Mouse (Mus musculus) MEL (cell line): Measurements from ENCODE around the gene Kcnmb4.

Source experiments
- CTCF ChIP-seq, 3 experiments: IDR thresholded peaks in 2 of 3; conservative IDR thresholded peaks in 1 of 3; 2 replicates each; pipeline ENCODE4 v1.5.1; 2011 to 2012; ENCODE audit warnings: low read length in 3 of 3, low read depth in 2 of 3, mild to moderate bottlenecking in 2 of 3, improper control_type of control experiment in 1 of 3, inconsistent platforms in 1 of 3, mixed read lengths in 1 of 3, moderate library complexity in 1 of 3; ENCODE audit not compliant: control insufficient read depth in 1 of 3, insufficient read depth in 1 of 3, poor library complexity in 1 of 3, severe bottlenecking in 1 of 3
- POLR2AphosphoS2 ChIP-seq: IDR thresholded peaks from 2 replicates; pipeline ENCODE4 v1.6.1; 2011; ENCODE audit warnings: low read length, improper control_type of control experiment
- TCF12 ChIP-seq: IDR thresholded peaks from 2 replicates; pipeline ENCODE4 v1.6.1; 2014; ENCODE audit warnings: low read depth, mild to moderate bottlenecking, inconsistent platforms, low read length, improper control_type of control experiment, moderate library complexity

DNA sequence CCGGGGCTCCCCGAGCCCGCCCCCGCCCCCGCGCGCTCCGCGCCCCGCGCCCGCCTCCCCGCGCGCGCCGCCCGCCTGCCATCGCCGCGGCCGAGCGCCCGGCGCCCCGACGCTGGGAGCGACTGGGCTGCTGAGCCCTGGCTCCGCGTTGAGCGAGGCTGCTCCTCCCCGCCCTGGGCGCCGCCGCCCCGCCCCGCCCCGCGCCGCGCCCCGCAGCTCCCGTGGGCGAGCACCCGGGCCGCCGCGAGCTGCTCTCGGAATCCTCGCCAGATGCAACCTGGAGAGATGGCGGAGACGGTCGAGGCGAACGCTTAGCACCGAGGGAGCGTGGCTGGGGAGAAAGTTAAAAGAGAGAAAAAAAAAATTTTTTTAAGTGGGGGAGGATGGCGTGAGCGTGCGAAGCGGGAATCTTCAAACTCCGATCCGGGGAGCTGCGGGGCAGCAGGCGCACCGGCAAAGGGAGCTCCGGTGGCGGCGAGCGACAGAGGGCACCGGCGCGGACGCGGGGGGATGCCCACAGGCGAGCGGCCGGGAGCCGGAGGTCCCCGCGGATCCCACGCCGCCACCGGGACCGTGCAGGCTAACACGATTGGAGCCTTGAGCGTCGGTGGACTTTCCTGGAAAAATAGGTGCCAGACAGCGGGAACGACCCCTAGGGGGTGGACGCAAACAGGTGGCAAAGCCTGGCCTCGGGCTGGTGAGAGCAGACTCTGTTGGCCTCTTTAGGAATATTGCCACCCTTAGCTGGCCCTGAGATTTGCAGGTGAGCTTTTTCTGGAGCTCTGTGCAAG lies at the start of gene Kcnmb4:
- TF ChIP-seq POLR2AphosphoS2 (no peak), CTCF (IDR thresholded peaks at IDR 0.05 in 2 of 3, conservative IDR thresholded peaks at IDR 0.05 in 1 of 3; ENCODE audit: control insufficient read depth in 1 of 3, insufficient read depth in 1 of 3, low read depth in 2 of 3, low read length in 3 of 3, poor library complexity in 1 of 3, severe bottlenecking in 1 of 3) (no peak), TCF12 (no peak)
